Mouse (Mus musculus) liver, postnatal 0 days (tissue): Measurements from ENCODE around the gene Nipsnap3a. TPM values are rescaled to one million over a fixed set of nuclear protein-coding genes. Genes with fewer than 3 reads are reported as not detected.

Experiments
- ATAC-seq: fragments of 200-750 bp; cut with Nextera tagmentation; 2 replicates; pipeline ENCODE4 v1.8.0; 2017; ENCODE audit warnings: mild to moderate bottlenecking, moderate library complexity
- DNase-seq: peaks from one replicate; pipeline ENCODE4 v3.0.0-alpha.2; 2016
- H3K27ac ChIP-seq: fragments of 300-500 bp; sonication (generic); 2 replicates; pipeline ENCODE4 v1.5.1; 2014; ENCODE audit warnings: antibody characterized with exemption, moderate library complexity, mild to moderate bottlenecking, low read depth
- H3K27me3 ChIP-seq: fragments of 300-500 bp; sonication (generic); 2 replicates; pipeline ENCODE4 v1.6.1; 2014; ENCODE audit warnings: low read length, control low read depth, mixed read lengths; ENCODE audit not compliant: insufficient read depth
- H3K36me3 ChIP-seq: fragments of 300-500 bp; sonication (generic); replicated peaks from 2 replicates; pipeline ENCODE4 v1.6.1; 2014; ENCODE audit warnings: mild to moderate bottlenecking, control low read depth, low read length, moderate library complexity, mixed read lengths; ENCODE audit not compliant: insufficient read depth
- H3K4me1 ChIP-seq: fragments of 300-500 bp; sonication (generic); 2 replicates; pipeline ENCODE4 v1.6.1; 2014; ENCODE audit warnings: antibody characterized with exemption, mild to moderate bottlenecking, control low read depth; ENCODE audit not compliant: insufficient read depth
- H3K4me2 ChIP-seq: fragments of 300-500 bp; sonication (generic); 2 replicates; pipeline ENCODE4 v1.6.1; 2014; ENCODE audit warnings: low read depth, mild to moderate bottlenecking, low read length, moderate library complexity, mixed read lengths
- H3K4me3 ChIP-seq: fragments of 300-500 bp; sonication (generic); 2 replicates; pipeline ENCODE4 v1.5.1; 2014; ENCODE audit warnings: low read depth, low read length
- H3K9ac ChIP-seq: fragments of 300-500 bp; sonication (generic); replicated peaks from 2 replicates; pipeline ENCODE4 v1.6.1; 2014; ENCODE audit warnings: mild to moderate bottlenecking, moderate library complexity
- H3K9me3 ChIP-seq: fragments of 300-500 bp; sonication (generic); 2 replicates; pipeline ENCODE4 v1.6.1; 2016; ENCODE audit warnings: mild to moderate bottlenecking, control low read depth, low read length, mixed read lengths
- CTCF ChIP-seq: sonication (generic); IDR thresholded peaks from 2 replicates; pipeline ENCODE4 v1.5.1; 2016; ENCODE audit warnings: antibody characterized with exemption, low read depth
- EP300 ChIP-seq: IDR thresholded peaks from 2 replicates; pipeline ENCODE4 v1.6.1; 2016; ENCODE audit warnings: antibody characterized with exemption, low read depth, mild to moderate bottlenecking
- WGBS: fragments of 180-500 bp; shearing (Covaris S2); extraction: QIAGEN DNeasy Blood & Tissue Kit; methylation state at CpG from one replicate; pipeline ENCODE4 v1.1.7; 2014; ENCODE audit not compliant: insufficient replicate concordance; 5-methylcytosine and 5-hydroxymethylcytosine counted together
- polyA plus RNA-seq: library from polyadenylated mRNA; unstranded; fragments of >200 nt; fragmentation: Nextera tagmentation; extraction: Ambion mirVana; gene quantifications from 2 replicates; pipeline ENCODE4 v1.2.1, GENCODE M21; 2015

The Nipsnap3a gene
- polyA plus RNA-seq, 1 experiment from 2014 or later = not detected

DNA sequence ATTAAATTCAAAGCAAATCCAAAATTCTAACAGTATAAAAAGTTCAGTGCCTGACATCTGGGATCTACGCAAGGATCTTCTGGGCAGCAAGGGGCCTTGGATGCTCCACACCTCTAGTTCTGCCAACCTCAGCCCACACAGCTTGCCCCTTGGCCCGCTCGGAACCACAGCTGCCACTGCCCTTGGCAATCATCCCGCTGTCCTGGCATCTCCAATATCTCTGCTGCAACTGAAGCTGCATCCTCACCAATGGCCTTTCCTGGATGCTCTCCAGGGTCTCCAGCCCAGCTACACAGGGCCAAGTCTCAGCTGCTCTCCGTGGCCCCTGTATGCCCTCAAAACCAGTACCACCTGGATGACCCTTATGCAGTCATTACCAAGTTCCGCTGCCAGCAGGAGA lies 10.4 kb downstream of the Nipsnap3a start:
- DNase-seq (no peak), ATAC-seq (no peak)
- H3K4me2 ChIP-seq = no peak overlapping the region
- H3K9ac ChIP-seq = no peak overlapping the region
- TF ChIP-seq CTCF = no peak
- TF ChIP-seq EP300 = no peak
- H3K27ac ChIP-seq = no peak overlapping the region
- H3K36me3 ChIP-seq = no peaks in the 10 kb centered on the region
- H3K4me3 ChIP-seq = no peak overlapping the region
- no peaks in the 10 kb centered on the region for H3K27me3 ChIP-seq
- H3K9me3 ChIP-seq = no peaks in the 10 kb centered on the region
- 86% methylated on average over 6 of the region's 6 CpGs for whole genome bisulfite sequencing
- no peaks in the 10 kb centered on the region for H3K4me1 ChIP-seq

GRCm38 (mm10) chr4:53000154-53000553 lies 11.1 kb downstream of the Nipsnap3a start:
- Histone ChIP-seq H3K27ac (no peak overlapping the region), H3K9me3 (no peaks in the 10 kb centered on the region), H3K36me3 (no peaks in the 10 kb centered on the region), H3K27me3 (no peaks in the 10 kb centered on the region), H3K4me2 (no peak overlapping the region), H3K9ac (no peak overlapping the region), H3K4me3 (no peak overlapping the region), H3K4me1 (no peaks in the 10 kb centered on the region)
- TF ChIP-seq CTCF (no peak), EP300 (no peak)
- DNase-seq = no peak
- no peak for ATAC-seq
- WGBS = 33% methylated on average over 8 of the region's 8 CpGs

GRCm38 (mm10) chr4:53009183-53009582 lies 20.1 kb downstream of the Nipsnap3a start:
- WGBS = 66% methylated on average over 4 of the region's 4 CpGs
- DNase-seq (no peak), ATAC-seq (no peak)
- Histone ChIP-seq H3K36me3 (peaks cover 2% of the 10 kb centered on the region; the same call in 1 of the 2 replicates), H3K27me3 (no peaks in the 10 kb centered on the region), H3K4me1 (peaks cover 9% of the 10 kb centered on the region), H3K9me3 (no peaks in the 10 kb centered on the region), H3K4me3 (no peak overlapping the region), H3K27ac (peak overlapping the region; percentile 79), H3K9ac (no peak overlapping the region), H3K4me2 (no peak overlapping the region)
- TF ChIP-seq EP300 (no peak), CTCF (peak; percentile 27)

- H3K4me2 ChIP-seq = no peak overlapping the region
- WGBS = 62% methylated on average over 4 of the region's 4 CpGs
- H3K36me3 ChIP-seq = peaks cover 3% of the 10 kb centered on the region; the same call in 1 of the 2 replicates
- H3K9me3 ChIP-seq = no peaks in the 10 kb centered on the region
- H3K27ac ChIP-seq = peak overlapping the region; percentile 92
- H3K9ac ChIP-seq = no peak overlapping the region
- peaks cover 9% of the 10 kb centered on the region for H3K4me1 ChIP-seq
- H3K4me3 ChIP-seq = no peak overlapping the region
- peak; percentile 27 for DNase-seq
- ATAC-seq = peak; percentile 18; the same call in 1 of the 2 replicates
- TF ChIP-seq EP300 (0 out of 2 replicates have a peak, but pooled peaks have one; percentile 40), CTCF (no peak)
- H3K27me3 ChIP-seq = no peaks in the 10 kb centered on the region
These were observed 20.8 kb downstream of the Nipsnap3a start for GRCm38 (mm10) chr4:53009871-53010270.

DNA sequence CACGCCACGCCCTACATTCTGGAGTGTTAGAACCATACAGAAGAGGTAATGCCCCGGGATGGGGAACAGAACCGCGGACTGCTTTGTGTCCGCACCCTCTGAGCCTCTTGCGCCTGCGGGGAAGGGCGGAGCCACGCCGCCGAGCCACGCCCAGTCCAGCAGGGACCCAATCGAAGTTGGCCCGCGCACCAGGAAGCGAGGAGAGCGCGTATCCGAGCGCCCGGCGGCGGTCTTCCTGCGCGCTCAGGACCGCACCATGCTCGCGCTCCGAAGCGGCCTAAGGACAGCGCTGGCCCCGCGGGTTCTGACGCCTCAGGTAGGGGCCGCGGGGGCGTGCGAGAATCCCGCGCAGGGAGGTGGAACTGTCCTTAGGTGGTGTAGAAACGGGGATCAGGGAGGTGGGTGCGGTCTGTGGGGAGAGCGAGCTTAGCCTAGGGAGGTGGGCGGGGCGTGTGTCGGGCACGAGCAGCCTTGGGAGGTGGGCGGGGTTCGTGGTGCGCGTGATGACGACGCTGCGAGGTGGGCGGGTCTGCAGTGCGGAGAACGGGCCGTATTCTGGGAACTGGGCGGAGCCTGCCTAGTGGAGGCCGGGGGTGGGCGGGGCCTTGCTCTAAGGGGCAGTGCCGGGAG lies 22.8 kb downstream of the Nipsnap3a start, which contains the start of gene Nipsnap3b:
TSS of gene Nipsnap3b (plus strand) at position 149 of the 630 bp plus-strand sequence.
- WGBS = under 1% methylated on average over 60 of the region's 63 CpGs

DNA sequence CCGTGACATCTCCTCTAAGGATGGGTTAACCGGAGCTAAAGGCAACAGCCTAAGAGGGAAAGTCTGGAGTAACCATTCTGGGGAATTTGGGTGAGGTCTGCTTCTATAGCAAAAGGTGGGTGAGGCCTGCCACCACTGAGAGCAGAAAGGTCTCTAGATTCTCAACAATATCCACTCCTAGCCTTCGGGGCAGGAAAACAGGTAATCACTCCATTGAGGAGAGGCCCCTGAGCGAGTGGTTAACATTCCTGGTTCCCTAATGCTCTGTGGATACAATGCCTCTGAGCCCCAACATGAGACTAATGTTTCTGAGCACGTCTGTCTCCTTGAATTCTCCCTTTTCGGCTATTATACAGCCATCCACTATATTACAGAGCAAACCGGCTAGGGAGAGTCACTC lies 25.3 kb downstream of the Nipsnap3a start:
- no peak overlapping the region for H3K4me2 ChIP-seq
- no peak overlapping the region for H3K27ac ChIP-seq
- H3K9ac ChIP-seq = no peak overlapping the region
- H3K9me3 ChIP-seq = no peaks in the 10 kb centered on the region; the same call in 1 of the 2 replicates
- TF ChIP-seq CTCF = no peak
- no peak for TF ChIP-seq EP300
- 88% methylated on average over 7 of the region's 7 CpGs for WGBS
- H3K27me3 ChIP-seq = no peaks in the 10 kb centered on the region
- ATAC-seq = no peak
- DNase-seq = no peak
- peaks cover 9% of the 10 kb centered on the region for H3K4me1 ChIP-seq
- H3K4me3 ChIP-seq = no peak overlapping the region
- peaks cover 33% of the 10 kb centered on the region for H3K36me3 ChIP-seq

More for the DNA sequence above, 22.8 kb downstream of the Nipsnap3a start, which contains the start of gene Nipsnap3b:
- Histone ChIP-seq H3K4me3 (peak within 1 kb of the TSS; percentile 78), H3K36me3 (peaks cover 18% of the 10 kb centered on the region), H3K27me3 (no peaks in the 10 kb centered on the region), H3K27ac (peak within 1 kb of the TSS; percentile 95), H3K9ac (peak within 1 kb of the TSS; percentile 76), H3K4me2 (peak within 1 kb of the TSS; percentile 83), H3K9me3 (no peaks in the 10 kb centered on the region; the same call in 1 of the 2 replicates), H3K4me1 (peaks cover 9% of the 10 kb centered on the region)
- DNase-seq = peak; percentile 99
- peak; percentile 94 for ATAC-seq
- TF ChIP-seq EP300 (0 out of 2 replicates have a peak, but pooled peaks have one; percentile 16), CTCF (no peak)
